Mouse (Mus musculus): Measurements from ENCODE around the gene Drg1.
A peak's percentile ranks its signal among the peaks of the same experiment; 100 is the strongest.
"Not testable (repeated sequence)": the region's sequence is repeated elsewhere in the genome, so short reads cannot be mapped to it uniquely, and the experiment has no call there.

Gene Drg1

GRCm38 (mm10) chr11:3167129-3167528 lies 99.1 kb downstream of the Drg1 start:
- DNase-seq (ENCODE audit: low spot score in 2 of 2) = not testable (repeated sequence)

GRCm38 (mm10) chr11:3166321-3166720 lies 99.9 kb downstream of the Drg1 start:
- DNase-seq (ENCODE audit: low spot score in 2 of 2) = not testable (repeated sequence)

- not testable (repeated sequence) for DNase-seq (ENCODE audit: low spot score in 2 of 2)
Measured at GRCm38 (mm10) chr11:3165210-3165782, 100.9 kb downstream of the Drg1 start.

- not testable (repeated sequence) for DNase-seq (ENCODE audit: low spot score in 2 of 2)
Measured at GRCm38 (mm10) chr11:3163661-3164060, 102.6 kb downstream of the Drg1 start.

- not testable (repeated sequence) for DNase-seq (ENCODE audit: low spot score in 2 of 2)
Measured at GRCm38 (mm10) chr11:3163122-3163521, 103.1 kb downstream of the Drg1 start.

GRCm38 (mm10) chr11:3162236-3162897 lies 103.8 kb downstream of the Drg1 start:
- DNase-seq (ENCODE audit: low spot score in 2 of 2) = peak; percentile 65 to 77

GRCm38 (mm10) chr11:3161370-3161769 lies 104.8 kb downstream of the Drg1 start:
- DNase-seq (ENCODE audit: low spot score in 2 of 2) = peak in 1 of 2 experiments; percentile 64

- not testable (repeated sequence) for DNase-seq (ENCODE audit: low spot score in 2 of 2)
Measured at GRCm38 (mm10) chr11:3158800-3159199, 107.4 kb downstream of the Drg1 start.

GRCm38 (mm10) chr11:3157996-3158395 lies 108.2 kb downstream of the Drg1 start:
- DNase-seq (ENCODE audit: low spot score in 2 of 2) = not testable (repeated sequence)

- DNase-seq (ENCODE audit: low spot score in 2 of 2) = not testable (repeated sequence)
Measured at GRCm38 (mm10) chr11:3156991-3157390, 109.2 kb downstream of the Drg1 start.

GRCm38 (mm10) chr11:3153666-3154397 lies 112.4 kb downstream of the Drg1 start:
- peak; percentile 50 to 77 for DNase-seq (ENCODE audit: low spot score in 2 of 2)

GRCm38 (mm10) chr11:3151358-3151757 lies 114.9 kb downstream of the Drg1 start:
- DNase-seq (ENCODE audit: low spot score in 2 of 2) = not testable (repeated sequence)

- not testable (repeated sequence) for DNase-seq (ENCODE audit: low spot score in 2 of 2)
Measured at GRCm38 (mm10) chr11:3150677-3151003, 115.6 kb downstream of the Drg1 start.

GRCm38 (mm10) chr11:3150003-3150676 lies 116.1 kb downstream of the Drg1 start:
- not testable (repeated sequence) for DNase-seq (ENCODE audit: low spot score in 2 of 2)

- DNase-seq (ENCODE audit: low spot score in 2 of 2) = not testable (repeated sequence)
Measured at GRCm38 (mm10) chr11:3149471-3149870, 116.7 kb downstream of the Drg1 start.

- not testable (repeated sequence) for DNase-seq (ENCODE audit: low spot score in 2 of 2)
Measured at GRCm38 (mm10) chr11:3146806-3147205, 119.4 kb downstream of the Drg1 start.

GRCm38 (mm10) chr11:3145359-3146165 lies 120.7 kb downstream of the Drg1 start:
- not testable (repeated sequence) for DNase-seq (ENCODE audit: low spot score in 2 of 2)

- DNase-seq (ENCODE audit: low spot score in 2 of 2) = not testable (repeated sequence)
Measured at GRCm38 (mm10) chr11:3143984-3144383, 122.2 kb downstream of the Drg1 start.

- peak; percentile 84 to 92 for DNase-seq (ENCODE audit: low spot score in 2 of 2)
Measured at GRCm38 (mm10) chr11:3142413-3142812, 123.8 kb downstream of the Drg1 start.

GRCm38 (mm10) chr11:3140967-3141535 lies 125.2 kb downstream of the Drg1 start:
- DNase-seq (ENCODE audit: low spot score in 2 of 2) = not testable (repeated sequence)

GRCm38 (mm10) chr11:3138323-3138722 lies 127.9 kb downstream of the Drg1 start:
- DNase-seq (ENCODE audit: low spot score in 2 of 2) = peak in 1 of 2 experiments; percentile 61

All from frontal cortex, postnatal 25 days (tissue).